Mouse (Mus musculus) G1E (cell line): ENCODE measurements at regions not wholly inside any gene's neighbourhood (a gene's known extent, or its start where the extent isn't known, plus 50 kb on each side); places are given as distances from the start of the nearest gene placed in this dataset.
"Not testable (repeated sequence)": the region's sequence is repeated elsewhere in the genome, so short reads cannot be mapped to it uniquely, and the experiment has no call there.

Experiments used
- ATAC-seq: 2 replicates; pipeline ENCODE4 v1.8.0; 2016; ENCODE audit warnings: mild to moderate bottlenecking; ENCODE audit not compliant: insufficient number of reproducible peaks, poor library complexity, low FRiP score, severe bottlenecking; ENCODE audit errors: extremely low read depth
- DNase-seq: peaks from one replicate; pipeline ENCODE4 v3.0.0; 2012; ENCODE audit warnings: low spot score
- H3K27me3 ChIP-seq: 2 replicates; pipeline ENCODE4 v1.6.1; 2012; ENCODE audit warnings: mild to moderate bottlenecking, low read length, inconsistent platforms; ENCODE audit not compliant: insufficient read depth
- H3K36me3 ChIP-seq: replicated peaks from 2 replicates; pipeline ENCODE3; 2012; ENCODE audit warnings: mild to moderate bottlenecking, inconsistent platforms
- H3K4me1 ChIP-seq: 2 replicates; pipeline ENCODE4 v1.6.1; 2012; ENCODE audit warnings: low read depth, low read length, inconsistent platforms, mixed read lengths; ENCODE audit not compliant: insufficient read depth
- H3K4me3 ChIP-seq: 2 replicates; pipeline ENCODE4 v1.5.1; 2012; ENCODE audit warnings: low read depth, mild to moderate bottlenecking, inconsistent platforms, low read length, moderate library complexity, mixed read lengths
- H3K9me3 ChIP-seq: replicated peaks from 2 replicates; pipeline ENCODE4 v1.6.1; 2012; ENCODE audit warnings: inconsistent platforms
- CTCF ChIP-seq: IDR thresholded peaks from 2 replicates; pipeline ENCODE4 v1.5.1; 2012; ENCODE audit warnings: low read depth, low read length, inconsistent platforms, mixed read lengths
- GATA1 ChIP-seq: IDR thresholded peaks from 2 replicates; pipeline ENCODE4 v1.6.1; 2012; ENCODE audit warnings: borderline replicate concordance, low read length, inconsistent platforms, mixed read lengths
- GATA2 ChIP-seq: IDR thresholded peaks from 2 replicates; pipeline ENCODE4 v1.6.1; 2012; ENCODE audit warnings: low read depth, low read length, inconsistent platforms, borderline replicate concordance
- POLR2AphosphoS5 ChIP-seq: IDR thresholded peaks from 2 replicates; pipeline ENCODE4 v1.6.1; 2012; ENCODE audit warnings: low read depth, low read length, inconsistent platforms; ENCODE audit not compliant: insufficient replicate concordance
- TAL1 ChIP-seq: conservative IDR thresholded peaks from 2 replicates; pipeline ENCODE4 v1.6.1; 2012; ENCODE audit warnings: low read depth, low read length, inconsistent platforms, mixed read lengths

- H3K4me1 ChIP-seq = no peaks in the 10 kb centered on the region
- DNase-seq = no peak
- TF ChIP-seq TAL1 = no peak
- no peak for TF ChIP-seq GATA2
- no peak for TF ChIP-seq CTCF
- TF ChIP-seq GATA1 = no peak
- no peak for TF ChIP-seq POLR2AphosphoS5
- no peaks in the 10 kb centered on the region; the same call in 1 of the 2 replicates for H3K27me3 ChIP-seq
- no peaks in the 10 kb centered on the region for H3K9me3 ChIP-seq
- no peaks in the 10 kb centered on the region for H3K36me3 ChIP-seq
- no peak for ATAC-seq
- no peak overlapping the region for H3K4me3 ChIP-seq
These were observed 57.3 kb upstream of the Slc1a3 start for GRCm38 (mm10) chr15:8767624-8768571.

GRCm38 (mm10) chr15:8766208-8766607, 55.6 kb upstream of the Slc1a3 start:
- H3K36me3 ChIP-seq, H3K4me3 ChIP-seq, H3K27me3 ChIP-seq, H3K9me3 ChIP-seq, H3K4me1 ChIP-seq, DNase-seq, ATAC-seq: not testable (repeated sequence)

- H3K4me1 ChIP-seq = no peaks in the 10 kb centered on the region
- H3K9me3 ChIP-seq = no peaks in the 10 kb centered on the region
- no peak overlapping the region for H3K4me3 ChIP-seq
- TF ChIP-seq CTCF = no peak
- TF ChIP-seq GATA1 = no peak
- TF ChIP-seq GATA2 = no peak
- no peak for TF ChIP-seq POLR2AphosphoS5
- no peak for TF ChIP-seq TAL1
- DNase-seq = no peak
- H3K27me3 ChIP-seq = peaks cover 6% of the 10 kb centered on the region; the same call in 1 of the 2 replicates
- no peaks in the 10 kb centered on the region for H3K36me3 ChIP-seq
- ATAC-seq = no peak
These were observed 51.2 kb upstream of the Slc1a3 start for GRCm38 (mm10) chr15:8761741-8762271.

DNA sequence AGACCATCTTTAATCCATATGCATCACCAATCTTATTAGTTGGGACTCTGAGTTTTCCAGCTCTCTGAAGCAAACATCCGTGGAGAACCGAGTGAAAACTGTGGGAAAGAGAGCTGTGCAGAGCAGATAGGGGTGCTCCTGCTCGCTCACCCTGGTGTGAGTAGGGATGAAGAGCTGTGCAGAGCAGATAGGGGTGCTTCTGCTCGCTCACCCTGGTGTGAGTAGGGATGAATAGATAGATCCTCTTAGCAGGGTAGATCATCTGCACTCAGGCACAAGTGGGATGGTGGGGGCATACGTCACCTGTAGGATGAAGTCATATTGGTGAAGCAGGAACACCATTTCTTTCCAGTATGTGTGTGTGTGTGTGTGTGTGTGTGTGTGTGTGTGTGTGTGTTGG, 50.6 kb upstream of the Slc1a3 start:
- peaks cover 10% of the 10 kb centered on the region; the same call in 1 of the 2 replicates for H3K27me3 ChIP-seq
- TF ChIP-seq TAL1 (no peak), CTCF (no peak), GATA1 (no peak), POLR2AphosphoS5 (no peak), GATA2 (no peak)
- DNase-seq (no peak), ATAC-seq (no peak)
- no peaks in the 10 kb centered on the region for H3K9me3 ChIP-seq
- H3K4me3 ChIP-seq = no peak overlapping the region
- H3K4me1 ChIP-seq = no peaks in the 10 kb centered on the region
- no peaks in the 10 kb centered on the region for H3K36me3 ChIP-seq
